In genomic region chr13:35886121-35886725, GRCm38 (mm10) we compare ENCODE assay signal across 9 mouse cellular contexts. TPM values are rescaled to one million over a fixed set of nuclear protein-coding genes. Genes with fewer than 3 reads are reported as not detected.
DNase-seq lines count a peak whose midpoint lies in the region; ATAC-seq and TF ChIP-seq lines count a peak whose summit lies in the region.
"Had no signal": no experiment of that assay in that cellular context is flagged by ENCODE, and none has a peak within 500 bp of the region (broad histone marks: within the 10 kb centered on the region; RNA-seq: fewer than 3 reads in every experiment).

No protein-coding gene starts in this region.

- TF ChIP-seq CTCF in kidney, adult 2 months (conservative IDR thresholded peaks at IDR 0.05; ENCODE audit: insufficient read depth, insufficient read length, low read depth, low read length), result peak; percentile 77
- TF ChIP-seq CTCF in lung, postnatal 0 days (IDR thresholded peaks at IDR 0.05), result peak; percentile 79

- H3K4me2 ChIP-seq in lung, postnatal 0 days (replicated peaks; ENCODE audit: low read depth, low read length), result peak overlapping the region; percentile 30
- H3K4me2 ChIP-seq: limb, embryonic 12.5 days had no signal

- no peak for TF ChIP-seq EP300 in lung, postnatal 0 days (IDR thresholded peaks at IDR 0.05)

- ATAC-seq in cerebellum, adult (ENCODE audit: insufficient number of reproducible peaks, low FRiP score, low TSS enrichment), result no peak
- ATAC-seq in erythroid progenitor cell, adult 5-6 weeks (replicated peaks; ENCODE audit: low FRiP score, poor library complexity, severe bottlenecking), result peak; percentile 52; the same call in 1 of the 2 replicates
- peak; percentile 32; the same call in 1 of the 2 replicates for ATAC-seq in lung, postnatal 0 days

- no peaks in the 10 kb centered on the region for H3K27me3 ChIP-seq in kidney, adult 2 months (replicated peaks; ENCODE audit: control insufficient read depth, insufficient read depth, low read length)
- no peaks in the 10 kb centered on the region for H3K27me3 ChIP-seq in lung, postnatal 0 days (replicated peaks; ENCODE audit: insufficient read depth, low read length)
- H3K27me3 ChIP-seq: limb, embryonic 12.5 days had no signal

- peak; percentile 23 to 34 for DNase-seq in cerebellum, adult 18-20 months
- peak; percentile 20 for DNase-seq in urinary bladder, postnatal 25 days (ENCODE audit: low spot score)
- no peak for DNase-seq in urinary bladder, postnatal 10 days (ENCODE audit: low spot score)
- peak; percentile 54 for DNase-seq in kidney, adult 2 months
- DNase-seq in lung, postnatal 0 days (ENCODE audit: low spot score), result peak; percentile 50
- DNase-seq in testis, postnatal 14 days (ENCODE audit: low spot score), result peak; percentile 82

- no peaks in the 10 kb centered on the region for H3K36me3 ChIP-seq in kidney, adult 2 months (ENCODE audit: control insufficient read depth, insufficient read depth, low read length)
- H3K36me3 ChIP-seq in lung, postnatal 0 days (ENCODE audit: insufficient read depth, low read length), result no peaks in the 10 kb centered on the region
- H3K36me3 ChIP-seq: limb, embryonic 12.5 days had no signal

- H3K4me3 ChIP-seq in kidney, adult 2 months (ENCODE audit: insufficient read depth, low read depth, low read length), result no peak overlapping the region
- no peak overlapping the region for H3K4me3 ChIP-seq in lung, postnatal 0 days (ENCODE audit: low read depth, low read length)
- H3K4me3 ChIP-seq: limb, embryonic 12.5 days had no signal

- H3K27ac ChIP-seq in kidney, adult 2 months (ENCODE audit: insufficient read depth, low read depth, low read length), result no peak overlapping the region
- H3K27ac ChIP-seq in lung, postnatal 0 days (ENCODE audit: low read length), result no peak overlapping the region
- H3K27ac ChIP-seq: limb, embryonic 12.5 days had no signal

- no peaks in the 10 kb centered on the region for H3K4me1 ChIP-seq in kidney, adult 2 months (ENCODE audit: control insufficient read depth, insufficient read depth, low read length)
- H3K4me1 ChIP-seq in lung, postnatal 0 days (ENCODE audit: insufficient read depth, low read depth, low read length), result no peaks in the 10 kb centered on the region

- 23% methylated on average over 15 of the region's 15 CpGs for WGBS in kidney, adult 2 months
- 18% methylated on average over 15 of the region's 15 CpGs for WGBS in lung, postnatal 0 days

- H3K9me3 ChIP-seq in lung, postnatal 0 days (ENCODE audit: low read length), result no peaks in the 10 kb centered on the region

- H3K9ac ChIP-seq in lung, postnatal 0 days (replicated peaks; ENCODE audit: low read depth), result no peak overlapping the region
- H3K9ac ChIP-seq: limb, embryonic 12.5 days had no signal

- TF ChIP-seq POLR2A in kidney, adult 2 months (IDR thresholded peaks at IDR 0.05; ENCODE audit: low read depth, low read length), result no peak

RNA-seq across cellular contexts. Expression of gene Rpp40, which starts 19.9 kb away (rescaled TPM):
- total RNA-seq in erythroid progenitor cell, adult 5-6 weeks (2015; ENCODE audit: low replicate concordance), result 6.1 and 10.9 TPM in 2 replicates
- 7.3 TPM in 1 of 2 replicates, not detected in the other for total RNA-seq in erythroid progenitor cell, adult 5-6 weeks (2017; ENCODE audit: low replicate concordance)
- polyA plus RNA-seq in kidney, adult 2 months (2012; rRNA removed), result 5.0 and 6.6 TPM in 2 replicates
- polyA plus RNA-seq in lung, postnatal 0 days (2015; fragmentation: Nextera tagmentation; extraction: Ambion mirVana), result 4.2 and 6.5 TPM in 2 replicates
